ENCODE assay signal across 17 mouse cellular contexts in genomic region chr8:26226612-26227528, GRCm38 (mm10).
DNase-seq lines count a peak whose midpoint lies in the region; ATAC-seq and TF ChIP-seq lines count a peak whose summit lies in the region.
"Had no signal": no experiment of that assay in that cellular context is flagged by ENCODE, and none has a peak within 500 bp of the region (broad histone marks: within the 10 kb centered on the region; RNA-seq: fewer than 3 reads in every experiment).

No protein-coding gene starts in this region.

- WGBS in heart, embryonic 13.5 days, result 41% methylated on average over 30 of the region's 30 CpGs
- WGBS in limb, embryonic 12.5 days, result 15% methylated on average over 30 of the region's 30 CpGs
- 79% methylated on average over 30 of the region's 30 CpGs for WGBS in thymus, adult 2 months

- peaks cover 3% of the 10 kb centered on the region for H3K4me1 ChIP-seq in heart, embryonic 13.5 days
- H3K4me1 ChIP-seq in limb, embryonic 12.5 days (replicated peaks), result peaks cover 33% of the 10 kb centered on the region
- H3K4me1 ChIP-seq in thymus, adult 2 months (replicated peaks; ENCODE audit: control insufficient read depth, insufficient read depth, low read length), result no peaks in the 10 kb centered on the region
- H3K4me1 ChIP-seq: forebrain, embryonic 15.5 days; hindbrain, embryonic 13.5 days; megakaryocyte, embryonic 14.5 days had no signal

- no peak for TF ChIP-seq POLR2A in thymus, adult 2 months (IDR thresholded peaks at IDR 0.05; ENCODE audit: control insufficient read depth, extremely low read depth, insufficient read depth, low read length, poor library complexity)

- intact Hi-C loops in heart, postnatal 36 days (cut with DNase I), result no loop called here

- H3K4me2 ChIP-seq in heart, embryonic 13.5 days, result peak overlapping the region; percentile 45
- peak overlapping the region; percentile 56 for H3K4me2 ChIP-seq in limb, embryonic 12.5 days
- H3K4me2 ChIP-seq: forebrain, embryonic 15.5 days; hindbrain, embryonic 13.5 days had no signal

- H3K9ac ChIP-seq in heart, embryonic 13.5 days, result no peak overlapping the region
- no peak overlapping the region for H3K9ac ChIP-seq in limb, embryonic 12.5 days (replicated peaks)
- H3K9ac ChIP-seq: forebrain, embryonic 15.5 days; hindbrain, embryonic 13.5 days had no signal

- no peak for ATAC-seq in heart, embryonic 13.5 days (ENCODE audit: extremely low read depth, insufficient number of reproducible peaks, low FRiP score, low TSS enrichment)
- ATAC-seq in limb, embryonic 12.5 days (ENCODE audit: insufficient number of reproducible peaks, insufficient read depth, low FRiP score, low TSS enrichment, low read depth), result peak; percentile 73; the same call in 1 of the 2 replicates
- ATAC-seq: activated CD4-positive, CD25-positive, alpha-beta regulatory T cell, adult 4 months; forebrain, embryonic 15.5 days had no signal

- 0 out of 2 replicates have a peak overlapping the region, but pooled peaks have one; percentile 0 for H3K4me3 ChIP-seq in heart, embryonic 13.5 days
- peak overlapping the region; percentile 18 for H3K4me3 ChIP-seq in limb, embryonic 12.5 days (replicated peaks)
- H3K4me3 ChIP-seq in thymus, adult 2 months (ENCODE audit: control insufficient read depth, insufficient read depth, low read length), result no peak overlapping the region
- no peak overlapping the region for H3K4me3 ChIP-seq in layer of hippocampus, adult 2 months
- H3K4me3 ChIP-seq: forebrain, embryonic 15.5 days; hindbrain, embryonic 13.5 days; megakaryocyte, embryonic 14.5 days had no signal

- H3K36me3 ChIP-seq in heart, embryonic 13.5 days, result no peaks in the 10 kb centered on the region
- no peaks in the 10 kb centered on the region for H3K36me3 ChIP-seq in limb, embryonic 12.5 days
- H3K36me3 ChIP-seq in thymus, adult 2 months (ENCODE audit: control insufficient read depth, insufficient read depth, low read length), result no peaks in the 10 kb centered on the region
- H3K36me3 ChIP-seq: forebrain, embryonic 15.5 days; G1E; hindbrain, embryonic 13.5 days had no signal

- no peak for DNase-seq in heart, postnatal 36 days
- DNase-seq in ES-CJ7 (ENCODE audit: low read depth, low spot score), result peak; percentile 18
- peak; percentile 30 for DNase-seq in embryo, embryonic 9.5 days (ENCODE audit: extremely low spot score)
- DNase-seq in thymus, adult 2 months, result no peak
- DNase-seq in frontal cortex, postnatal 36 days (ENCODE audit: low spot score in 2 of 2), result no peak
- DNase-seq in layer of hippocampus, adult 2 months (ENCODE audit: low spot score in 2 of 2), result no peak
- DNase-seq: B cell, adult 2 months; gastrocnemius, postnatal 36 days; lung, adult 18-20 months; thymus, postnatal 14 days had no signal

- no peak for TF ChIP-seq CTCF in thymus, adult 2 months (IDR thresholded peaks at IDR 0.05; ENCODE audit: borderline replicate concordance, control insufficient read depth, extremely low read depth, insufficient read depth, low read length, poor library complexity)
- TF ChIP-seq CTCF in layer of hippocampus, adult 2 months (conservative IDR thresholded peaks at IDR 0.05), result no peak

- H3K27me3 ChIP-seq in heart, embryonic 13.5 days (replicated peaks), result no peaks in the 10 kb centered on the region
- H3K27me3 ChIP-seq in limb, embryonic 12.5 days, result no peaks in the 10 kb centered on the region
- no peaks in the 10 kb centered on the region for H3K27me3 ChIP-seq in thymus, adult 2 months (ENCODE audit: control insufficient read depth, insufficient read depth, low read length)
- H3K27me3 ChIP-seq: forebrain, embryonic 15.5 days; hindbrain, embryonic 13.5 days; megakaryocyte, embryonic 14.5 days had no signal

- H3K27ac ChIP-seq in heart, embryonic 13.5 days (replicated peaks), result no peak overlapping the region
- H3K27ac ChIP-seq in limb, embryonic 12.5 days, result peak overlapping the region; percentile 37
- H3K27ac ChIP-seq in thymus, adult 2 months (ENCODE audit: control insufficient read depth, insufficient read depth, low read length), result no peak overlapping the region
- H3K27ac ChIP-seq in layer of hippocampus, adult 2 months, result no peak overlapping the region
- H3K27ac ChIP-seq: forebrain, embryonic 15.5 days; hindbrain, embryonic 13.5 days had no signal

- H3K9me3 ChIP-seq in heart, embryonic 13.5 days, result no peaks in the 10 kb centered on the region
- no peaks in the 10 kb centered on the region for H3K9me3 ChIP-seq in limb, embryonic 12.5 days
- H3K9me3 ChIP-seq: forebrain, embryonic 15.5 days; G1E; hindbrain, embryonic 13.5 days; megakaryocyte, embryonic 14.5 days had no signal

Comparison
In these comparisons a context has a peak if more than half of its experiments do, and no peak if none do; other contexts are left out.
1. H3K4me3 ChIP-seq: peak in heart, embryonic 13.5 days (single experiment) and limb, embryonic 12.5 days (single experiment); none in thymus, adult 2 months (single experiment) and layer of hippocampus, adult 2 months (single experiment).
2. DNase-seq: peak in ES-CJ7 (single experiment) and embryo, embryonic 9.5 days (single experiment); none in heart, postnatal 36 days (0 of 2), thymus, adult 2 months (single experiment), frontal cortex, postnatal 36 days (0 of 2) and layer of hippocampus, adult 2 months (0 of 2).